Mouse (Mus musculus) ES-Bruce4 (cell line): ENCODE data around the gene Atp5s.

Experiments used
- CTCF ChIP-seq: IDR thresholded peaks from one replicate; pipeline ENCODE4 v1.8.1; 2011; ENCODE audit warnings: low read depth, low read length
- EP300 ChIP-seq: IDR thresholded peaks from 2 replicates; pipeline ENCODE4 v1.6.1; 2011; ENCODE audit warnings: low read depth, low read length; ENCODE audit not compliant: insufficient read depth
- POLR2A ChIP-seq: IDR thresholded peaks from one replicate; pipeline ENCODE4 v1.8.1; 2011; ENCODE audit warnings: low read length; ENCODE audit not compliant: insufficient read depth

- no peak for TF ChIP-seq CTCF
- no peak for TF ChIP-seq EP300
- no peak for TF ChIP-seq POLR2A
Measured at GRCm38 (mm10) chr12:69768841-69769240, 44.1 kb downstream of the Atp5s start.
